Mouse (Mus musculus) A20 (cell line): Measurements from ENCODE around the gene Anp32b.

Experiments
- DNase-seq: peaks from one replicate; pipeline ENCODE4 v3.0.0-alpha.2; 2011; ENCODE audit warnings: low read depth, low spot score

Anp32b gene

DNA sequence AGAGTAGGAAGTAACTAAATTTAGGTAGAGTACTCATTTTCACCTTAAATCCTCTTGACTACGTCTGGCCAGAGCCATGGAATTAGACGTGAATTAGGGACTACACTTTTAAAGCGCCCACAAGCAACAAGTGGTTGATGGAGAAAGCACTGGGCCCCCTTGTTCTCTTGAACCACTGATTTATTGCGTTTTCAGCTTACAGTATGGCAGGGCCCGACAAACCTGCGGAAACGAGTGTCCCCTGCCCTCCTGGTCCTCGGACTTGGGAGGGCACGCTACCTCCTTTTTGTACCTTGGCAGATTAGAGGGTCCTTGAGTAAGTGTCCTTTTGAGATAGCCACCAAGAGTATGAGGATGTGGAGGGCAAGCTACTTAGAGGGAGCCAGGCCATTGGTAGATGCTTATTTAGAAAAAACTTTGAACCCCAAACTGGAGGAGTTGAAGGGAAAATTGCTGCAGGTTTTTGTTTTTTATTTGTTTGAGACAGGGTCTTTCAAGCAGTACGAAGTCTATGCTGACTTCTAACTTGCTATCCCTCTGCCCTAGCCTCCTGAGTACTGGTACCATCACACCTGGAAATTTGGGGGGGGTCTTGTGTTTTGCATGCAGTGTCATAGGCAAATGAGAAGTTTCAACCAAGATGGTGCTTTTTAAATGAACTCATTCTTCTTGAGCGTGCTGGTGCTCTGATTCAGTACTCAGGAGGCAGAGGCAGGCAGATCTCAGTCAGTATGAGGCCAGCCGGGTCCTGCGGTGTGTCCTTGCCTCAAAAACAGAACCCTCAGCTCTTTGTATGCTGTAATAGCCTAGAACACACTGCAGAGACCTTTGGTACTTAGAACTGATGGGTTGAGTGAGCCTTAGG is 2.4 kb downstream of the Anp32b start:
- DNase-seq, result peak; percentile 77

DNA sequence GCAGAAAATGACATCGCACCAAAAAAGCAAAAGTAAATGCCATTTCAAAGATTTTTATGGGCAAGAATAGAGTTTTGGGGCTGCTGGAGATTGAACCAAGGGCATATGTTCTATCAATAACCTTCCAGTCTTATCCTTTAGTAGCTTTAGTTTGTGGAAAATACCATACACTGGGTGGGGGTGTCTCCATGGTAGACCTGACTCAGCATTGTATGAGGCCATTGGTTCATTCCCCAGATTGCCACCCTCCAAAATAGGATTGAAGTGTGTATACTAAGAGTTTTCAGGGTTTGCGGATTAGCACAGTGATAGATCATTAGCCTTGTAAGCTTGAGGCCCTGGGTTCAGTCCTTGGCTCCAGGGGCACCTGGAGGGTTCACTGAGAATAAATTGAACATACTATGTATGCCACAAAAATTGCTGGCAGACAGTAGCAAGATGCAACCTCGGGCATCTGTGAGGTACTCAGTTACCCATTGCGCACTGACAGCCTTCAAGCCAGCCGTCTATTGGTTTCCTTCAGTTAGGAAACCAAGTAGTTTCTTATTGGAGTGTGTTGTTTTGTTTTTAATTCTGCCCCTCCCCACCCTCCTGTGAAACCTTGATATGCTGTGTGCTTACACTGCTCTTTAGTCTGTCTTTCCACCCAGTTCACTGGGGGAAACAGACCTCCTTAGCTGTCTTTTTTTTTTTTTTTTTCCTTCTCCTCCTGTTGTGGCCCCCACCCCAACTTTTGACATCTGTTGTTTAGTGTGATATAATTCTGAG is 3.6 kb downstream of the Anp32b start:
- DNase-seq, result peak; percentile 38

DNA sequence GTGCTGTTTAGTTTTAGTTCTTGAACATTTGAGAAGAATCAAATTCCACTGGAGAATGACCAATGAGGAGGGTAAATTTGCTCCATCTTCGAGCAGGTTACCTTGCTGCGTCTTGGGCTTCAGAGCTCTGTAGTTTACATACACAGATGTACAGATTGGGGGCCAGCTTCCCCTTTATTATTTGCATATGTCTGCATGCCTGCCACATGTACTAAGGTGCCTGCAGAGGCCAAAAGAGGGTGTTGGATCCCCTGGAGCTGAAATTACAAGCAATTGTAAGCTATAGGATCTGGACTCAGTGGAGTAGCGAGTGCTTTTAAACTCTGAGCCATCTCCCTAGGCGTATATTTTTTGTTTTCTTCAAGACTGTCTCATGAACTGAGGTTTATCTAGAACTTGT is 6.1 kb downstream of the Anp32b start:
- peak; percentile 41 for DNase-seq

DNA sequence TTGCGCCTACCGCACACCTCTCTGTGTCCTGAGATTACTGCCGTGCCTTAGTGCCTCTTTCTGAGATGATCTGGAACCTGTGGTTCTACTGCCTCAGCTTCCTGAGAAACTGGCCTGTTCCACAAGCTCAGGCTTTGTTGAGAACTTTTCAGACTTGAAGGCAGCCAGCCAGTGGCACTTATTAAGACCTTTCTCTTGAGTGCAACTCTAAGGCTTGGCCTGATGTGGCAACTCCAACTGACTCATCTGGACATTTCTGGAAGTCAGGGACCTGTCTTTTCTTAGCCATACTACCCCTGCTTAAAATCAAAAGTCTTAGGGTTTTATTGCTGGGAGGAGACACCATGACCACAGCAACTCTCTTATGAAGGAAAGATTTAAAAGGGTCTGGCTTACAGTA is 6.5 kb downstream of the Anp32b start:
- no peak for DNase-seq

GRCm38 (mm10) chr4:46458411-46458810 is 7.7 kb downstream of the Anp32b start:
- DNase-seq, result no peak

DNA sequence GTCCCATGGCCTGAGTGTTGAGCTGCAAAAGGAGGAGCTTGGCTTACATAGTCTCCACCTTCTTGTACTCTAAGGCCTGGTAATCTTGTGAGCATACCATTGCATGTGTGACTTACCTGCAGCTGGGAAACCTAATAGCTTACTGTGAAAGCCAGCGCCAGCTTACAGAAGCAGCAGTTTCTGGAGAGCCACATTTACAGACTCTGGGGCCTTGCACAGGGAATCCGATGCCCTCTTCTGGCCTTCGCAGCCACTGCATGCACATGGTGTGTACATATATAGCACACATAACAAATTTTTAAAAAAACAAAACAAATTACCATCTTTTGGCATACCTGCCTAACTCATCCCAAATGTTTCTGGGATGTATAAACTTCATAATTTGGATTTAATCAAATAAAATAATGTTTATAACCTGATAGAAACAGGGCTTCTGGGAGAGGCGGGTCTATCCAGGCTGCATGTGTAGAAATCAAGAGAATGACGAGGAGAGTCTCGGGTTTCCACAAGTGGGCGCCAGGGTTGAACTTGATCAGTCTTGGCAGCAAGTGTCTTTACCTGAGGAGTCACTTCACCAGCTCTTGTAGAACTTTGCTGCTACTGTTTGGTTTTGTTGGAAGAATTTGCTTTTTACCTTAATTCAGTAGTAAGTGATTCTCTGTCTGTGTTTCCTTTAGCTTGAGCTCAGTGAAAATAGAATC is 12.6 kb downstream of the Anp32b start:
- DNase-seq, result peak; percentile 67

- DNase-seq, result no peak
Measured at GRCm38 (mm10) chr4:46465740-46466139, 15.0 kb downstream of the Anp32b start.

DNA sequence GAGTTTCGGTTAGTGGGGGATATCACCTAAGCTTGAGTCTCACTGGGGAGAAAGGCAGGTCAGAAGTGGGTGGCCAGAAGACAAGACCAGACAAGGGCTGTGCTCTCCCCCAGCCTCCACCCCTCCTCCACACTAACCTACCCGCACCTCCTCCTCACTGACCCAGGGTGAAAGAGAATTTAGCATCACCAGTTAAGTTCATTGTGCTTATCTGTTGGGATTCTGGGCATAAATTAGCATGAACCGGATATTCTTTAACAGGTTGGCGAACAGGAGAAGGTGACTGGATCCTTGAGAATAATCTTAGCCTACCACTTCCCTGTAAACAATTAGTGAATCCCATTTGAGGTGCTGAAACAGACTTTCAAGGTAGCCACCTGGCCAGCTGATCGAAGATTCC is 24.4 kb downstream of the Anp32b start:
- no peak for DNase-seq

DNA sequence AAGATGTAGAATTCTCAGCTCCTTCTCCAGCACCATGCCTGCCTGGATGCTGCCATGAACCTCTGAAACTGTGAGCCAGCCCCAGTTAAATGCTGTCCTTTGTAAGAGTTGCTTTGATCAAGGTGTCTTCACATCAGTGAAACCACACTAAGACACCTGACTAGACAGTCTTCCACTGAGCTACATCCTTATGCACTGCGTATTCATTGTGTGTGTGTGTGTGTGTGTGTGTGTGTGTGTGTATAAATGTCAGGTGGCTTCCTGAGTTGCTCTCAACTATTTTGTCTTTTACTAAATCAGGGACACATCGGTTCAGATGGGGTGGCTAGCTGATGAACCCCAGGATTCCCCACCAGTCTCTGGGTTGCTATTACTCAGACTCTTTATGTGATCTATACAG is 28.4 kb downstream of the Anp32b start:
- DNase-seq, result no peak

GRCm38 (mm10) chr4:46485696-46486417 is 35.2 kb downstream of the Anp32b start:
- DNase-seq, result peak; percentile 87

GRCm38 (mm10) chr4:46487348-46487747 is 36.6 kb downstream of the Anp32b start:
- DNase-seq, result no peak

DNA sequence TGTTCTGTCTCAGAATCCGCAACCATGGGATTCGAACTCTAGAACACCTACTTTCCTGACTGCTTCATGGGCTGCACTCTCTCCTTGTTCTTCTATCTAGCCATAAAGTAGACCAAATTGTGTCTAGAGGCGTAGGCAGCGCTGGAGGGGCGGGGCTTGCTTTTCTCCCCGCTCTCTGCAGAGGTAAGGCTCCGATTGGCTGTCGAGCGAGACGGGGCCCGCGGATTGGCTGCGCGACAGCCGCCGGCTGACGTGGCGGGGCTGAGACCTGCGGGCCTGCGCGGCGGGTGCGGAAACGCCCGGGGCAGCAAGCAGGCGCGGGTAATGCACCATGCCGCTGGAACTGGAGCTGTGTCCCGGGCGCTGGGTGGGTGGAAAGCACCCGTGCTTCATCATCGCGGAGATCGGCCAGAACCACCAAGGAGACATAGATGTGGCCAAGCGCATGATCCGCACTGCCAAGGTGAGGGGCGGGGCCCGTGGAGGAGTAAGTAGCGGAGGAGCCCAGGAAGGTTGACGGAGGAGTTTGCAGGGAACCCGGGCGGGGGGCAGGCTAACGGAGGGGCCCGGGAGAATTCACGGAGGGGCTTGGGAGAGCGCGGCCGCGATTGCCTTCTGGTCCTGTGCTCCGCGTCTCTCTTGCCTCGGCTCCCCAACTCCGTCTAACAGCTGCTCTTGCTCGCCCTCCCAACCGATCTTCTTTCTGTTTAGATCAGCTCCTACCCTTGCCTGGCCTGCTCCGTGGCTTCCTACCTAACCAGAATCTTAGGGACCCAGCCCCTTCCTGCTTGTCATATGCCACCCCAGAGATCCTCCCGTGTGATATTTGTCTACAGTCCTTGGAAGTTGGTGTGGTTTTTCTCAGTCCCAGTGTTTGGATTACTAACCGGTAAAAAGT is 38.6 kb downstream of the Anp32b start, which contains the start of gene Nans:
TSS of gene Nans (plus strand) at position 221 of the 898 bp plus-strand sequence.
- peak; percentile 96 for DNase-seq

- no peak for DNase-seq
Measured at GRCm38 (mm10) chr4:46493071-46493470, 42.4 kb downstream of the Anp32b start.

DNA sequence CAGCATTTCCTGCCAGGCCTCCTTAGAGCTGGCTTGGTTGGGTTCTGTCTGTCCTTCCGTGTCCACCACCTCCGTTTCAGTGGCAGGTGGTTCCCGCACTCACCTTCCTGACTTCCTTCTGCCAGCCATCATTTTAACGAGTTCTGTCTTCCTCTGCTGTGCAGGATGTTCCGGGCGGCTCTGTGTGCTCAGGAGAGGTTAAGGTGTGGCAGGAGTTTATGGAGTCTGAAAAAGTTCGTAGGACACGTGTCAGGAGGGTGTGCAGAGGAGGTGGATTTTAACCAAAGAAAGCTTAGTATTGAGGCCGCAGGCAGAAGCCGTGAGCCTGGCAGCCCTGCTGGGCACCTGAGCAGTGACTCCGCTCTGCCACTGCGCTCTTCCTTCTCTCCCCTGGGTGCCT is 44.8 kb downstream of the Anp32b start:
- DNase-seq, result no peak

DNA sequence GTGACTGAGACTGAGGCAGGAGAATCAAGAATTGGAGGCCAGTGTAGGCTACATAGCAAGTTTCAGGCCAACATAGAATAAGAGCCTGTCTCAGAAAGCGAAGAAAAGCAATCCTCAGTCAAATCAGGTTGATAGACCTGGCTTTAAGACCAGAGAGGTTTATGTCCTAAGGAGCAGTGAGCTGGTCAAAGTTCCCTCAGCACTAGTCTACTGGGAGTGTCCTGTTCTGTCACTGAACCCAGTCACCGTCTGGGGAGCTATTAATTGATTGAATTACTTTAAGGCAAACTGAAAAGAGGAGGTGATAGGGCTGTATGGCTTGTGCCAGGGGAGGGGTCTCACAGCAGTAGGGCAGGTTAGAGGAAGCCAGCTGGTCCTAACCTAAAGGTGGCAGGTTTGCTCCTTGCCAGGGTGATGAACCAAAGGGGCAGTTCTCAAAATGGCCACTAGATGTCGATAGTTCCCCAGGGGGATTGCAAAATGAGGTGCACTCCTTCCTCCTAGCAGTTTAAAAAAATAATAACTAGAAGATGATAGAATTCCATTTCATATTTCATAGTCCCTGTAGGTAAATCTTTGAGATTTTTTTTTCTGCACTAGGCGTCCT is 46.7 kb downstream of the Anp32b start:
- DNase-seq, result peak; percentile 79

- no peak for DNase-seq
Measured at GRCm38 (mm10) chr4:46498511-46498910, 47.8 kb downstream of the Anp32b start.

DNA sequence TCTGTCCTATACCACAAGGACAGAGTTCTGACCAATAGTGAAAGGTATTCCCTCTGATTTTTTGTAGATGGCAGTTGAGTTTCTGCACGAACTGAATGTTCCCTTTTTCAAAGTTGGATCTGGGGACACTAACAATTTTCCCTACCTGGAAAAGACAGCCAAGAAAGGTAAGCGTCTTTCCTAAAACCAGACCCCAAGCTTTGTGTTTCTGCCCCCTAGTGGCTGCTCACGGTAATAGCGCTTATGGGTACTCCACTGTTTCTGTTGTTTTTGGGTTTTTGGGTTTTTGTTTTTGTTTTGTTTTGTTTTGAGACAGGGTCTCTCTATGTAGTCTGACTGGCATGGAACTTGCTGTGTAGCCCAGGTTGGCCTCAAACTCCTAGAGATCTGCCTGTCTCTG is 48.3 kb downstream of the Anp32b start:
- peak; percentile 40 for DNase-seq

- no peak for DNase-seq
Measured at GRCm38 (mm10) chr4:46502606-46503502, 52.2 kb downstream of the Anp32b start.

GRCm38 (mm10) chr4:46503881-46504280 is 53.2 kb downstream of the Anp32b start:
- no peak for DNase-seq
